Mouse (Mus musculus) left cerebral cortex, postnatal 10 days (tissue): ENCODE measurements around the gene Tdrd6. TPM values are rescaled to one million over a fixed set of nuclear protein-coding genes. Genes with fewer than 3 reads are reported as not detected.

Source experiments
- total RNA-seq, 2 experiments: library from RNA; stranded (reverse); gene quantifications; 2 replicates each; pipeline ENCODE4 v1.2.3; 2021

Tdrd6 gene
- total RNA-seq, 2 experiments from 2014 or later = 1.4 to 2.2 TPM

Other genes with a start within 250 kb of the Tdrd6 start
- under 1 TPM in 1 of 2 experiments, not detected in 1; 0.12 TPM for gene Mep1a, start 127.5 kb downstream of the Tdrd6 start, total RNA-seq
- gene Ankrd66, start 86.7 kb downstream of the Tdrd6 start, total RNA-seq = not detected
- 10 to 100 TPM; 48.4 to 51.9 TPM for gene Pla2g7, start 62.2 kb downstream of the Tdrd6 start, total RNA-seq
- gene Slc25a27, start 36.9 kb upstream of the Tdrd6 start, total RNA-seq = 10 to 100 TPM; 39.5 to 40.9 TPM
- 1 to 10 TPM; 1.4 to 1.7 TPM for gene Cyp39a1, start 37.1 kb upstream of the Tdrd6 start, total RNA-seq
- 10 to 100 TPM; 65.5 to 70.4 TPM for gene Rcan2, start 171.1 kb upstream of the Tdrd6 start, total RNA-seq